Mouse (Mus musculus): ENCODE measurements around the gene Pdxp. TPM values are rescaled to one million over a fixed set of nuclear protein-coding genes. Genes with fewer than 3 reads are reported as not detected.

Gene Pdxp
- polyA plus RNA-seq, 1 experiment: not detected

- no peak for TF ChIP-seq POLR2A (IDR thresholded peaks at IDR 0.05; ENCODE audit: insufficient read depth, low read depth, low read length)
Measured at GRCm38 (mm10) chr15:78946232-78946631, 32.5 kb downstream of the Pdxp start.

GRCm38 (mm10) chr15:78947657-78948056 lies 33.9 kb downstream of the Pdxp start, which contains the start of gene Triobp:
TSS of gene Triobp (plus strand) at chr15:78947724.
- TF ChIP-seq CTCF (IDR thresholded peaks at IDR 0.05; ENCODE audit: insufficient read depth, low read depth, low read length) (no peak), POLR2A (IDR thresholded peaks at IDR 0.05; ENCODE audit: insufficient read depth, low read depth, low read length) (no peak)
- H3K4me1 ChIP-seq (ENCODE audit: control insufficient read depth, insufficient read depth, low read length): peaks cover 11% of the 10 kb centered on the region
- WGBS: under 1% methylated on average over 24 of the region's 24 CpGs
- H3K4me3 ChIP-seq (ENCODE audit: insufficient read depth, low read depth, low read length): peak within 1 kb of the TSS; percentile 44
- H3K27ac ChIP-seq (ENCODE audit: insufficient read depth, low read depth, low read length): no peak within 1 kb of the TSS

More at GRCm38 (mm10) chr15:78946232-78946631, 32.5 kb downstream of the Pdxp start:
- Histone ChIP-seq H3K27ac (ENCODE audit: insufficient read depth, low read depth, low read length) (no peak overlapping the region), H3K4me1 (ENCODE audit: control insufficient read depth, insufficient read depth, low read length) (peaks cover 14% of the 10 kb centered on the region), H3K4me3 (ENCODE audit: insufficient read depth, low read depth, low read length) (no peak overlapping the region)
- WGBS: 30% methylated on average over 7 of the region's 7 CpGs

- Histone ChIP-seq H3K4me3 (ENCODE audit: insufficient read depth, low read depth, low read length) (peak overlapping the region; percentile 44), H3K4me1 (ENCODE audit: control insufficient read depth, insufficient read depth, low read length) (peaks cover 10% of the 10 kb centered on the region), H3K27ac (ENCODE audit: insufficient read depth, low read depth, low read length) (no peak overlapping the region)
- TF ChIP-seq POLR2A (IDR thresholded peaks at IDR 0.05; ENCODE audit: insufficient read depth, low read depth, low read length) (no peak), CTCF (IDR thresholded peaks at IDR 0.05; ENCODE audit: insufficient read depth, low read depth, low read length) (no peak)
- WGBS: 7% methylated on average over 11 of the region's 11 CpGs
Measured at GRCm38 (mm10) chr15:78948152-78948725, 34.5 kb downstream of the Pdxp start.

DNA sequence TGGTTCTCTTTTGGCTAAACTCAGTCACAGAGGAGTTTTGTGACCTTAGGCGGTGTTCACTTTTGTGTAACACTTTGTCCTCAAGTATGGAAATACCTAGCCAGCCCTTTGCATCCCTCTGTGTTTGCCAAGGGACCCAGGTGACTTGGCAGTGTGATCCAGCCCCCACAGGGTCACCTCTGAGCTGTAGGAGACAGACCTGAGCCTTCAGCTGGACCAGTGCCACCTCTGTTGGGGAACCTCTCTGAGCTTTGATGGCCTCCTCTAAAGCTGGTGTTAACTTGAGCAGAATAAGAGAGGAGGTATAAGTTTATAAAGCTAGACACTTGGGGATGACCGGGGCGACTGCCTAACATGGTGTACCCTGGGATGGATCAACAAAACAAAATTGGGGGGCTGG lies 35.2 kb downstream of the Pdxp start:
- WGBS: 97% methylated on average over 3 of the region's 3 CpGs
- Histone ChIP-seq H3K27ac (ENCODE audit: insufficient read depth, low read depth, low read length) (no peak overlapping the region), H3K4me1 (ENCODE audit: control insufficient read depth, insufficient read depth, low read length) (peaks cover 10% of the 10 kb centered on the region), H3K4me3 (ENCODE audit: insufficient read depth, low read depth, low read length) (no peak overlapping the region)
- TF ChIP-seq POLR2A (IDR thresholded peaks at IDR 0.05; ENCODE audit: insufficient read depth, low read depth, low read length): no peak
- no peak for TF ChIP-seq CTCF (IDR thresholded peaks at IDR 0.05; ENCODE audit: insufficient read depth, low read depth, low read length)

DNA sequence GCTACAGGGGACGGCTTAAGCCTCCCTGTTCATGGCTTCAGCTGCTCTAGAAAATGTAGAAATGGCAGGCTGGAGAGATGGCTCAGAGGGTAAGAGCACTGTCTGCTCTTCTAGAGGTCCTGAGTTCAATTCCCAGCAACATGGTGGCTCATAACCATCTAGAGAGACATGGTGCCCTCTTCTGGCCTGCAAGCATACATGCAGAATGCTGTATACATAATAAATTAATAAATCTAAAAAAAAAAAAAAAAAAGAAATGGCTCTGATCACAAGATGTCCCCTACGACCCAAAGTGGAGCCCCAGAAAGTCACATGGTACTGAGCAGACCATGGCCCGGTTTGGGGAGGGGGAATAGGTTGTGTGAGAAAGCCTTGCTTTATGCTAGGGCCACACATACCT lies 41.9 kb downstream of the Pdxp start:
- no peak overlapping the region for H3K4me3 ChIP-seq (ENCODE audit: insufficient read depth, low read depth, low read length)
- WGBS: 74% methylated on average over 3 of the region's 3 CpGs
- TF ChIP-seq CTCF (IDR thresholded peaks at IDR 0.05; ENCODE audit: insufficient read depth, low read depth, low read length): no peak
- TF ChIP-seq POLR2A (IDR thresholded peaks at IDR 0.05; ENCODE audit: insufficient read depth, low read depth, low read length): no peak
- H3K4me1 ChIP-seq (ENCODE audit: control insufficient read depth, insufficient read depth, low read length): peaks cover 5% of the 10 kb centered on the region; the same call in 1 of the 2 replicates
- H3K27ac ChIP-seq (ENCODE audit: insufficient read depth, low read depth, low read length): no peak overlapping the region

DNA sequence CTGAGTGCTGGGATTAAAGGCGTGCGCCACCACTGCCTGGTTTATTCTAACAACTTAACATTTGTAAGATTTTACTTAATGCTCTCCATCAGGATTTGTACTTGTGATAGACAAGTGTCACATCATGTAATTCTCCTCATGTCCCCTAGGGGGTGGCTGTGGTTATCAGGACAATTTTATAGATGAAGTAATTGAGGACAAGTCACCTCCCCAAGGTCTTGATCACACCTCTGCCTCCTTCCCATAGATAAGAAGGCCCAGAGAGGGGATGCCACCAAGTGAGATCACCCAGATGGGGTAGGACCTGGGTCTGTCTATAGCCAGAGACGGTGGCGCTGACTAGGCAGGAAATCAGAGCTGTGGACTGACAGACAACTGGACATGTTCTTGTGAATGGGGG lies 42.6 kb downstream of the Pdxp start:
- WGBS: 94% methylated on average over 4 of the region's 4 CpGs
- TF ChIP-seq POLR2A (IDR thresholded peaks at IDR 0.05; ENCODE audit: insufficient read depth, low read depth, low read length): no peak
- TF ChIP-seq CTCF (IDR thresholded peaks at IDR 0.05; ENCODE audit: insufficient read depth, low read depth, low read length): no peak
- H3K4me1 ChIP-seq (ENCODE audit: control insufficient read depth, insufficient read depth, low read length): peaks cover 5% of the 10 kb centered on the region; the same call in 1 of the 2 replicates
- H3K4me3 ChIP-seq (ENCODE audit: insufficient read depth, low read depth, low read length): no peak overlapping the region
- no peak overlapping the region for H3K27ac ChIP-seq (ENCODE audit: insufficient read depth, low read depth, low read length)

GRCm38 (mm10) chr15:78957021-78957420 lies 43.3 kb downstream of the Pdxp start:
- H3K27ac ChIP-seq (ENCODE audit: insufficient read depth, low read depth, low read length): no peak overlapping the region
- H3K4me1 ChIP-seq (ENCODE audit: control insufficient read depth, insufficient read depth, low read length): peaks cover 5% of the 10 kb centered on the region; the same call in 1 of the 2 replicates
- 80% methylated on average over 15 of the region's 15 CpGs for WGBS
- H3K4me3 ChIP-seq (ENCODE audit: insufficient read depth, low read depth, low read length): no peak overlapping the region
- TF ChIP-seq CTCF (IDR thresholded peaks at IDR 0.05; ENCODE audit: insufficient read depth, low read depth, low read length) (no peak), POLR2A (IDR thresholded peaks at IDR 0.05; ENCODE audit: insufficient read depth, low read depth, low read length) (no peak)

DNA sequence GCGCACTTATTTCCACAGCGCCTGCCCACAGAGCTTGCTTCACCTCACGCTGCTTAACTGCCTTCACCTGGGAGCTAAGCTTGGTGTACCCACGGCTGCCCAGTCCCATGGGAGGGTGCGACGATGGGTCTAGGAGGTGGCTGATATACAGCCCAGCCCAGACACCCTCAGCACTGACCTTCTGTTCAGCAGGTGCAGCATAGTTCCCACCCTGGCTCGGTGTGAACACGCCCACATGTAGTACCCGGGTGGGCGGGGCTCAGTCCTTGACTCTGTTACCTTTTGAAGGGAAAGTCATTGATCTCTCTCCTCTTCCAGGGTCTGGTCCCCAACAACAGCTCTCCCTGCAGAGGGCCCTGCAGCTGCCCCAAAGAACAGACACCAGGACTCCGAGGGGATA lies 45.8 kb downstream of the Pdxp start:
- H3K27ac ChIP-seq (ENCODE audit: insufficient read depth, low read depth, low read length): no peak overlapping the region
- 92% methylated on average over 11 of the region's 11 CpGs for WGBS

GRCm38 (mm10) chr15:78960088-78960487 lies 46.4 kb downstream of the Pdxp start:
- Histone ChIP-seq H3K27ac (ENCODE audit: insufficient read depth, low read depth, low read length) (no peak overlapping the region), H3K4me1 (ENCODE audit: control insufficient read depth, insufficient read depth, low read length) (peaks cover 11% of the 10 kb centered on the region), H3K4me3 (ENCODE audit: insufficient read depth, low read depth, low read length) (no peak overlapping the region)
- TF ChIP-seq POLR2A (IDR thresholded peaks at IDR 0.05; ENCODE audit: insufficient read depth, low read depth, low read length): no peak
- no peak for TF ChIP-seq CTCF (IDR thresholded peaks at IDR 0.05; ENCODE audit: insufficient read depth, low read depth, low read length)
- WGBS: 79% methylated on average over 4 of the region's 4 CpGs

More for the DNA sequence above, 45.8 kb downstream of the Pdxp start:
- TF ChIP-seq POLR2A (IDR thresholded peaks at IDR 0.05; ENCODE audit: insufficient read depth, low read depth, low read length): no peak
- no peak for TF ChIP-seq CTCF (IDR thresholded peaks at IDR 0.05; ENCODE audit: insufficient read depth, low read depth, low read length)
- Histone ChIP-seq H3K4me1 (ENCODE audit: control insufficient read depth, insufficient read depth, low read length) (peaks cover 11% of the 10 kb centered on the region), H3K4me3 (ENCODE audit: insufficient read depth, low read depth, low read length) (no peak overlapping the region)
